Mouse (Mus musculus) lung, postnatal 0 days (tissue): Measurements from ENCODE around the gene Gnai1.

Experiments
- CTCF ChIP-seq: IDR thresholded peaks from 2 replicates; pipeline ENCODE4 v1.5.1; 2016; ENCODE audit warnings: antibody characterized with exemption, mild to moderate bottlenecking
- EP300 ChIP-seq: IDR thresholded peaks from 2 replicates; pipeline ENCODE4 v1.6.1; 2016; ENCODE audit warnings: antibody characterized with exemption, mild to moderate bottlenecking, control low read depth

- TF ChIP-seq CTCF (no peak), EP300 (no peak)
Measured at GRCm38 (mm10) chr5:18273291-18274284, 86.6 kb downstream of the Gnai1 start.
